18 mouse cellular contexts compared by ENCODE assay signal in the genomic region with DNA sequence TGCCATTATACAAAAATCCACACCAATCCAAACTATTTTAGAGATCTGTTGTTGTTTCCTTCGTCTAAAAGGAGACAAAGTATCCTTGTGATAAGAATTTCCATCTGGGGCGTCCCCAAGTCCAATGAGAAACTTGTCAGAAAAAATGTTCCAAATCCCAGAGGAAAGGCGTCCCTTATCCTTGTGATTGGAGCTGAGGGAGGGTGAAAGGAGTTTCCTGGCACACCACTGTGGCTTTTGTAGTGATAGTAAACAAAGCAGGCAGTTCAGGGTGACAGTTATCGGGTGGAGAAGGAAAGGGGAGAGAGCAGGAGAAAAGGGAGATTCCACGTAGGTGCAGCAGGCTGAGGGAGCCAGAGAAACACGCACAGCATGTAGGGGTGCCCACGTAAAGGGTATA. TPM values are rescaled to one million over a fixed set of nuclear protein-coding genes. Genes with fewer than 3 reads are reported as not detected.
DNase-seq lines count a peak whose midpoint lies in the region; ATAC-seq and TF ChIP-seq lines count a peak whose summit lies in the region.
"Had no signal": no experiment of that assay in that cellular context is flagged by ENCODE, and none has a peak within 500 bp of the region (broad histone marks: within the 10 kb centered on the region; RNA-seq: fewer than 3 reads in every experiment).

No protein-coding gene starts in this region.

- intact Hi-C loops in heart, postnatal 25 days (cut with DNase I): no loop called here

- no peak overlapping the region for H3K4me2 ChIP-seq in heart, embryonic 11.5 days
- no peak overlapping the region for H3K4me2 ChIP-seq in liver, embryonic 11.5 days
- H3K4me2 ChIP-seq: embryonic facial prominence, embryonic 15.5 days; hindbrain, embryonic 15.5 days; liver, embryonic 15.5 days; midbrain, embryonic 11.5 days had no signal

- peak; percentile 45 for DNase-seq in heart, adult 8-10 months (ENCODE audit: low spot score)
- peak; percentile 26 for DNase-seq in liver, adult 2 months (ENCODE audit: extremely low read depth, low read depth, low spot score)
- DNase-seq in liver, embryonic 11.5 days (ENCODE audit: low spot score): no peak
- DNase-seq in heart, postnatal 25 days (ENCODE audit: low spot score): peak; percentile 17
- peak; percentile 15 for DNase-seq in lung, postnatal 25 days (ENCODE audit: low spot score)
- DNase-seq in layer of hippocampus, adult 18-20 months (ENCODE audit: low spot score in 2 of 2): no peak
- DNase-seq: adrenal gland, postnatal 25 days; cerebellum, adult 8-10 months; gastrocnemius, adult 2 months had no signal

- H3K9ac ChIP-seq in heart, embryonic 11.5 days (ENCODE audit: low read depth, low read length): no peak overlapping the region
- no peak overlapping the region for H3K9ac ChIP-seq in liver, adult 2 months (ENCODE audit: low read depth, low read length)
- H3K9ac ChIP-seq in liver, embryonic 11.5 days (ENCODE audit: low read depth, low read length): no peak overlapping the region
- H3K9ac ChIP-seq: embryonic facial prominence, embryonic 15.5 days; hindbrain, embryonic 15.5 days; liver, embryonic 15.5 days had no signal

- no peak for TF ChIP-seq CTCF in liver, adult 2 months (IDR thresholded peaks at IDR 0.05; ENCODE audit: low read depth, low read length)

- H3K9me3 ChIP-seq in heart, embryonic 11.5 days (replicated peaks; ENCODE audit: control insufficient read depth, low read length): no peaks in the 10 kb centered on the region
- H3K9me3 ChIP-seq in liver, embryonic 11.5 days (ENCODE audit: control insufficient read depth, low read length): no peaks in the 10 kb centered on the region
- H3K9me3 ChIP-seq: embryonic facial prominence, embryonic 15.5 days; hindbrain, embryonic 15.5 days; liver, embryonic 15.5 days had no signal

- 0 out of 2 replicates have a peak, but pooled peaks cover 4% of the 10 kb centered on the region for H3K4me1 ChIP-seq in heart, embryonic 11.5 days (ENCODE audit: control insufficient read depth, insufficient read depth, low read length)
- peaks cover 2% of the 10 kb centered on the region; the same call in 1 of the 2 replicates for H3K4me1 ChIP-seq in liver, adult 2 months (ENCODE audit: control insufficient read depth, insufficient read depth, low read length)
- no peaks in the 10 kb centered on the region for H3K4me1 ChIP-seq in liver, embryonic 11.5 days (replicated peaks; ENCODE audit: control insufficient read depth, insufficient read depth, low read length)
- H3K4me1 ChIP-seq: embryonic facial prominence, embryonic 15.5 days; hindbrain, embryonic 15.5 days; liver, embryonic 15.5 days had no signal

- H3K27ac ChIP-seq in heart, embryonic 11.5 days (ENCODE audit: low read depth, low read length): no peak overlapping the region
- no peak overlapping the region for H3K27ac ChIP-seq in liver, adult 2 months (replicated peaks; ENCODE audit: insufficient read depth, low read depth, low read length)
- H3K27ac ChIP-seq in liver, embryonic 11.5 days (ENCODE audit: low read depth, low read length): no peak overlapping the region
- H3K27ac ChIP-seq: embryonic facial prominence, embryonic 15.5 days; gastrocnemius, adult 2 months; hindbrain, embryonic 15.5 days; liver, embryonic 15.5 days; stomach, postnatal 0 days had no signal

- no peak for ATAC-seq in heart, embryonic 11.5 days (replicated peaks; ENCODE audit: insufficient number of reproducible peaks, low FRiP score, low TSS enrichment)
- ATAC-seq in liver, embryonic 11.5 days (replicated peaks; ENCODE audit: low FRiP score): no peak
- ATAC-seq: forebrain, embryonic 14.5 days had no signal

- no peak for TF ChIP-seq POLR2A in liver, adult 2 months (IDR thresholded peaks at IDR 0.05; ENCODE audit: extremely low read depth, insufficient read depth, low read length)

- H3K79me2 ChIP-seq in liver, adult 2 months (ENCODE audit: control insufficient read depth, insufficient read depth, low read length): no peaks in the 10 kb centered on the region

- H3K4me3 ChIP-seq in heart, embryonic 11.5 days (ENCODE audit: low read depth, low read length): no peak overlapping the region
- H3K4me3 ChIP-seq in liver, adult 2 months (ENCODE audit: insufficient read depth, low read depth, low read length): no peak overlapping the region
- H3K4me3 ChIP-seq in liver, embryonic 11.5 days (ENCODE audit: low read depth, low read length): no peak overlapping the region
- H3K4me3 ChIP-seq: embryonic facial prominence, embryonic 15.5 days; gastrocnemius, adult 2 months; hindbrain, embryonic 15.5 days; liver, embryonic 15.5 days had no signal

- 20% methylated on average over 7 of the region's 7 CpGs for WGBS in heart, embryonic 11.5 days (ENCODE audit: insufficient replicate concordance)
- 23% methylated on average over 7 of the region's 7 CpGs for WGBS in liver, adult 2 months
- 35% methylated on average over 7 of the region's 7 CpGs for WGBS in liver, embryonic 11.5 days

- H3K36me3 ChIP-seq in heart, embryonic 11.5 days (ENCODE audit: control insufficient read depth, insufficient read depth, low read length): no peaks in the 10 kb centered on the region
- H3K36me3 ChIP-seq in liver, adult 2 months (ENCODE audit: control insufficient read depth, insufficient read depth, low read length): no peaks in the 10 kb centered on the region
- H3K36me3 ChIP-seq in liver, embryonic 11.5 days (ENCODE audit: control insufficient read depth, insufficient read depth, low read length): no peaks in the 10 kb centered on the region
- H3K36me3 ChIP-seq: embryonic facial prominence, embryonic 15.5 days; hindbrain, embryonic 15.5 days; liver, embryonic 15.5 days had no signal

- H3K27me3 ChIP-seq in heart, embryonic 11.5 days (ENCODE audit: control insufficient read depth, insufficient read depth, low read length): no peaks in the 10 kb centered on the region
- no peaks in the 10 kb centered on the region for H3K27me3 ChIP-seq in liver, adult 2 months (ENCODE audit: control insufficient read depth, insufficient read depth, low read length)
- H3K27me3 ChIP-seq in liver, embryonic 11.5 days (replicated peaks; ENCODE audit: control insufficient read depth, insufficient read depth, low read length): no peaks in the 10 kb centered on the region
- H3K27me3 ChIP-seq: embryonic facial prominence, embryonic 15.5 days; hindbrain, embryonic 15.5 days had no signal

RNA-seq across cellular contexts. Expression of gene Slc41a2, which starts 9.8 kb away (rescaled TPM):
- total RNA-seq in heart, adult 8-10 months (2022): 1 to 10 TPM in 3 of 4 experiments, under 1 TPM in 1; 0.88 to 2.9 (median 1.9) TPM
- polyA plus RNA-seq in heart, embryonic 11.5 days (2014; fragmentation: Nextera tagmentation; extraction: Ambion mirVana): 0.33 and 0.65 TPM in 2 replicates
- total RNA-seq in liver, adult 2 months (2014; rRNA removed): 7.4 and 9.5 TPM in 2 replicates
- 4.3 and 4.5 TPM in 2 replicates for polyA plus RNA-seq in liver, adult 2 months (2012; rRNA removed)
- 0.06 and 0.08 TPM in 2 replicates for polyA plus RNA-seq in liver, embryonic 11.5 days (2014; fragmentation: Nextera tagmentation; extraction: Ambion mirVana)
- 1 to 10 TPM; 1.5 to 1.6 TPM for total RNA-seq in heart, postnatal 25 days (2021)
- total RNA-seq in layer of hippocampus, adult 18-20 months (2021): 10 to 100 TPM; 22.4 to 25.4 TPM
- total RNA-seq: common myeloid progenitor, adult 5-6 weeks; hematopoietic stem cell, adult 5-6 weeks had no signal

RNA-seq across cellular contexts. Expression of gene D10Wsu102e, which starts 12.5 kb away (rescaled TPM):
- total RNA-seq in heart, adult 8-10 months (2022): under 1 TPM; 0.57 to 0.72 (median 0.60) TPM
- polyA plus RNA-seq in heart, embryonic 11.5 days (2014; fragmentation: Nextera tagmentation; extraction: Ambion mirVana): 0.52 and 0.53 TPM in 2 replicates
- total RNA-seq in liver, adult 2 months (2014; rRNA removed): 0.28 and 0.34 TPM in 2 replicates
- polyA plus RNA-seq in liver, adult 2 months (2012; rRNA removed): 0.12 and 0.13 TPM in 2 replicates
- 0.79 and 0.81 TPM in 2 replicates for polyA plus RNA-seq in liver, embryonic 11.5 days (2014; fragmentation: Nextera tagmentation; extraction: Ambion mirVana)
- under 1 TPM; 0.42 to 0.62 TPM for total RNA-seq in heart, postnatal 25 days (2021)
- total RNA-seq in layer of hippocampus, adult 18-20 months (2021): 1 to 10 TPM; 2.8 to 3.0 TPM

Comparison
In these comparisons a context has a peak if more than half of its experiments do, and no peak if none do; other contexts are left out.
1. DNase-seq: peak in heart, adult 8-10 months (single experiment), liver, adult 2 months (single experiment), heart, postnatal 25 days (single experiment) and lung, postnatal 25 days (single experiment); none in liver, embryonic 11.5 days (single experiment) and layer of hippocampus, adult 18-20 months (0 of 2).